Mouse (Mus musculus): Measurements from ENCODE around the gene Cd2.

GRCm38 (mm10) chr3:101252141-101252540 lies 35.6 kb downstream of the Cd2 start:
- TF ChIP-seq POLR2A (IDR thresholded peaks at IDR 0.05; ENCODE audit: borderline replicate concordance, insufficient read depth, low read length) (no peak), CTCF (IDR thresholded peaks at IDR 0.05; ENCODE audit: borderline replicate concordance, insufficient read depth, low read depth, low read length) (no peak)

Measured in cerebellum, adult 2 months (tissue).